Mouse (Mus musculus) midbrain, embryonic 12.5 days (tissue): ENCODE measurements around the gene Slit3. TPM values are rescaled to one million over a fixed set of nuclear protein-coding genes. Genes with fewer than 3 reads are reported as not detected.

Experiments used
- ATAC-seq: fragments of 200-750 bp; cut with Nextera tagmentation; 2 replicates; pipeline ENCODE4 v1.8.0; 2017; ENCODE audit warnings: low read depth, moderate TSS enrichment, moderate library complexity; ENCODE audit not compliant: low FRiP score
- H3K27ac ChIP-seq: fragments of 300-500 bp; sonication (generic); replicated peaks from 2 replicates; pipeline ENCODE4 v1.5.1; 2016; ENCODE audit warnings: mild to moderate bottlenecking
- H3K27me3 ChIP-seq: fragments of 300-500 bp; sonication (generic); 2 replicates; pipeline ENCODE4 v1.6.1; 2016; ENCODE audit warnings: mild to moderate bottlenecking
- H3K36me3 ChIP-seq: fragments of 300-500 bp; sonication (generic); 2 replicates; pipeline ENCODE4 v1.6.1; 2016
- H3K4me1 ChIP-seq: fragments of 300-500 bp; sonication (generic); 2 replicates; pipeline ENCODE4 v1.6.1; 2016
- H3K4me2 ChIP-seq: fragments of 300-500 bp; sonication (generic); replicated peaks from 2 replicates; pipeline ENCODE4 v1.6.1; 2016; ENCODE audit warnings: mild to moderate bottlenecking, moderate library complexity
- H3K4me3 ChIP-seq: fragments of 300-500 bp; sonication (generic); 2 replicates; pipeline ENCODE4 v1.5.1; 2016; ENCODE audit warnings: mild to moderate bottlenecking
- H3K9ac ChIP-seq: fragments of 300-500 bp; sonication (generic); replicated peaks from 2 replicates; pipeline ENCODE4 v1.6.1; 2016; ENCODE audit warnings: mild to moderate bottlenecking, moderate library complexity
- H3K9me3 ChIP-seq: fragments of 300-500 bp; sonication (generic); 2 replicates; pipeline ENCODE4 v1.6.1; 2016; ENCODE audit warnings: mild to moderate bottlenecking
- WGBS: fragments of 180-500 bp; shearing (Covaris S2); methylation state at CpG from one replicate; pipeline ENCODE4 v1.1.7; 2016; 5-methylcytosine and 5-hydroxymethylcytosine counted together
- polyA plus RNA-seq: library from polyadenylated mRNA; unstranded; fragments of >200 nt; fragmentation: Nextera tagmentation; extraction: Ambion mirVana; gene quantifications from 2 replicates; pipeline ENCODE4 v1.2.1, GENCODE M21; 2016

Slit3 gene
- polyA plus RNA-seq, 1 experiment from 2014 or later = 16.2 TPM

GRCm38 (mm10) chr11:35109781-35110180 is 11.2 kb upstream of the Slit3 start:
- H3K4me2 ChIP-seq = no peak overlapping the region
- no peak overlapping the region for H3K9ac ChIP-seq
- no peak overlapping the region for H3K27ac ChIP-seq
- no peaks in the 10 kb centered on the region for H3K4me1 ChIP-seq
- ATAC-seq = no peak
- H3K4me3 ChIP-seq = no peak overlapping the region
- H3K27me3 ChIP-seq = no peaks in the 10 kb centered on the region
- 75% methylated on average over 4 of the region's 4 CpGs for WGBS
- H3K36me3 ChIP-seq = no peaks in the 10 kb centered on the region
- H3K9me3 ChIP-seq = no peaks in the 10 kb centered on the region

GRCm38 (mm10) chr11:35110784-35111183 is 10.2 kb upstream of the Slit3 start:
- no peak overlapping the region for H3K27ac ChIP-seq
- no peaks in the 10 kb centered on the region; the same call in 1 of the 2 replicates for H3K27me3 ChIP-seq
- H3K4me3 ChIP-seq = no peak overlapping the region
- H3K9ac ChIP-seq = no peak overlapping the region
- no peaks in the 10 kb centered on the region for H3K9me3 ChIP-seq
- H3K36me3 ChIP-seq = no peaks in the 10 kb centered on the region
- ATAC-seq = no peak
- WGBS = 40% methylated on average over 2 of the region's 2 CpGs
- no peak overlapping the region for H3K4me2 ChIP-seq
- H3K4me1 ChIP-seq = no peaks in the 10 kb centered on the region

- no peak overlapping the region for H3K4me3 ChIP-seq
- H3K4me1 ChIP-seq = no peaks in the 10 kb centered on the region
- WGBS = 33% methylated on average over 1 of the region's 1 CpGs
- H3K9ac ChIP-seq = no peak overlapping the region
- no peaks in the 10 kb centered on the region for H3K9me3 ChIP-seq
- no peak overlapping the region for H3K27ac ChIP-seq
- no peaks in the 10 kb centered on the region for H3K36me3 ChIP-seq
- peaks cover 19% of the 10 kb centered on the region for H3K27me3 ChIP-seq
- H3K4me2 ChIP-seq = no peak overlapping the region
- ATAC-seq = no peak
Observed at GRCm38 (mm10) chr11:35113290-35113689, 7.7 kb upstream of the Slit3 start.

GRCm38 (mm10) chr11:35116436-35116835 is 4.6 kb upstream of the Slit3 start:
- WGBS = 56% methylated on average over 3 of the region's 3 CpGs
- H3K27me3 ChIP-seq = peaks cover 50% of the 10 kb centered on the region
- H3K9ac ChIP-seq = no peak overlapping the region
- no peaks in the 10 kb centered on the region for H3K36me3 ChIP-seq
- H3K4me1 ChIP-seq = peaks cover 7% of the 10 kb centered on the region
- H3K9me3 ChIP-seq = no peaks in the 10 kb centered on the region
- H3K4me3 ChIP-seq = no peak overlapping the region
- no peak overlapping the region for H3K27ac ChIP-seq
- ATAC-seq = no peak
- H3K4me2 ChIP-seq = no peak overlapping the region

GRCm38 (mm10) chr11:35117871-35118270 is 3.2 kb upstream of the Slit3 start:
- WGBS = 86% methylated on average over 3 of the region's 3 CpGs
- Histone ChIP-seq H3K27ac (no peak overlapping the region), H3K9me3 (no peaks in the 10 kb centered on the region), H3K9ac (no peak overlapping the region), H3K4me1 (peaks cover 14% of the 10 kb centered on the region), H3K27me3 (peaks cover 64% of the 10 kb centered on the region), H3K4me2 (no peak overlapping the region), H3K36me3 (no peaks in the 10 kb centered on the region), H3K4me3 (no peak overlapping the region)
- ATAC-seq = no peak

- H3K27me3 ChIP-seq = peaks cover 73% of the 10 kb centered on the region
- no peak overlapping the region for H3K9ac ChIP-seq
- no peak overlapping the region for H3K27ac ChIP-seq
- 57% methylated on average over 6 of the region's 6 CpGs for WGBS
- H3K4me2 ChIP-seq = no peak overlapping the region
- no peaks in the 10 kb centered on the region for H3K36me3 ChIP-seq
- H3K4me1 ChIP-seq = peaks cover 14% of the 10 kb centered on the region
- ATAC-seq = no peak
- no peaks in the 10 kb centered on the region for H3K9me3 ChIP-seq
- no peak overlapping the region for H3K4me3 ChIP-seq
Observed at GRCm38 (mm10) chr11:35118731-35119130, 2.3 kb upstream of the Slit3 start.

- H3K4me3 ChIP-seq = no peak overlapping the region
- H3K9ac ChIP-seq = no peak overlapping the region
- H3K9me3 ChIP-seq = no peaks in the 10 kb centered on the region
- no peak overlapping the region for H3K27ac ChIP-seq
- 11% methylated on average over 6 of the region's 6 CpGs for WGBS
- H3K4me1 ChIP-seq = peaks cover 14% of the 10 kb centered on the region
- peaks cover 79% of the 10 kb centered on the region for H3K27me3 ChIP-seq
- H3K4me2 ChIP-seq = no peak overlapping the region
- no peaks in the 10 kb centered on the region for H3K36me3 ChIP-seq
- ATAC-seq = 0 out of 2 replicates have a peak, but pooled peaks have one; percentile 25
Observed at GRCm38 (mm10) chr11:35119360-35119759, 1.7 kb upstream of the Slit3 start.

- Histone ChIP-seq H3K27me3 (peaks cover 86% of the 10 kb centered on the region), H3K27ac (no peak overlapping the region), H3K9ac (no peak overlapping the region), H3K9me3 (no peaks in the 10 kb centered on the region), H3K36me3 (no peaks in the 10 kb centered on the region), H3K4me3 (no peak overlapping the region), H3K4me2 (no peak overlapping the region), H3K4me1 (peaks cover 14% of the 10 kb centered on the region)
- 50% methylated on average over 5 of the region's 5 CpGs for WGBS
- no peak for ATAC-seq
Observed at GRCm38 (mm10) chr11:35120076-35120475, 948 bp upstream of the Slit3 start.

- no peaks in the 10 kb centered on the region for H3K9me3 ChIP-seq
- peak overlapping the region; percentile 96 for H3K4me2 ChIP-seq
- peak overlapping the region; percentile 61 for H3K9ac ChIP-seq
- H3K27me3 ChIP-seq = peaks cover 96% of the 10 kb centered on the region
- peak overlapping the region; percentile 63 for H3K4me3 ChIP-seq
- under 1% methylated on average over 27 of the region's 27 CpGs for WGBS
- ATAC-seq = 0 out of 2 replicates have a peak, but pooled peaks have one; percentile 10
- H3K4me1 ChIP-seq = peaks cover 14% of the 10 kb centered on the region
- H3K27ac ChIP-seq = no peak overlapping the region
- H3K36me3 ChIP-seq = no peaks in the 10 kb centered on the region
Observed at GRCm38 (mm10) chr11:35121611-35121959, 561 bp downstream of the Slit3 start.

GRCm38 (mm10) chr11:35122091-35122811 is 1.2 kb downstream of the Slit3 start:
- Histone ChIP-seq H3K4me1 (peaks cover 14% of the 10 kb centered on the region), H3K4me3 (peak overlapping the region; percentile 63), H3K27ac (no peak overlapping the region), H3K36me3 (no peaks in the 10 kb centered on the region), H3K27me3 (peaks cover 90% of the 10 kb centered on the region), H3K9me3 (no peaks in the 10 kb centered on the region), H3K4me2 (peak overlapping the region; percentile 96), H3K9ac (no peak overlapping the region)
- ATAC-seq = no peak
- WGBS = 2% methylated on average over 23 of the region's 23 CpGs

GRCm38 (mm10) chr11:35124489-35125107 is 3.6 kb downstream of the Slit3 start:
- H3K27me3 ChIP-seq = peaks cover 67% of the 10 kb centered on the region
- H3K27ac ChIP-seq = no peak overlapping the region
- H3K9me3 ChIP-seq = no peaks in the 10 kb centered on the region
- ATAC-seq = no peak
- no peak overlapping the region for H3K4me3 ChIP-seq
- 62% methylated on average over 17 of the region's 17 CpGs for WGBS
- peaks cover 14% of the 10 kb centered on the region for H3K4me1 ChIP-seq
- H3K4me2 ChIP-seq = no peak overlapping the region
- no peak overlapping the region for H3K9ac ChIP-seq
- no peaks in the 10 kb centered on the region for H3K36me3 ChIP-seq

GRCm38 (mm10) chr11:35125108-35125490 is 4.1 kb downstream of the Slit3 start:
- WGBS = 71% methylated on average over 10 of the region's 10 CpGs
- H3K4me3 ChIP-seq = no peak overlapping the region
- H3K27ac ChIP-seq = no peak overlapping the region
- peaks cover 62% of the 10 kb centered on the region for H3K27me3 ChIP-seq
- no peaks in the 10 kb centered on the region for H3K9me3 ChIP-seq
- no peak for ATAC-seq
- H3K4me2 ChIP-seq = no peak overlapping the region
- no peaks in the 10 kb centered on the region for H3K36me3 ChIP-seq
- H3K4me1 ChIP-seq = peaks cover 14% of the 10 kb centered on the region
- no peak overlapping the region for H3K9ac ChIP-seq
